Mouse (Mus musculus): ENCODE measurements around the gene Csf2ra.

- TF ChIP-seq MYOD1 (IDR thresholded peaks at IDR 0.05; ENCODE audit: control insufficient read depth, insufficient read length, low read depth), result no peak
- TF ChIP-seq CTCF (IDR thresholded peaks at IDR 0.05; ENCODE audit: control insufficient read depth, insufficient read depth, insufficient read length), result no peak
- TF ChIP-seq CEBPB (IDR thresholded peaks at IDR 0.05; ENCODE audit: low read depth), result no peak
- no peak for TF ChIP-seq MYOG (IDR thresholded peaks at IDR 0.05; ENCODE audit: control insufficient read depth, extremely low read depth, insufficient read length)
- TF ChIP-seq USF1 (IDR thresholded peaks at IDR 0.05; ENCODE audit: low read depth), result no peak
- TF ChIP-seq FOSL1 (IDR thresholded peaks at IDR 0.05; ENCODE audit: insufficient read depth, low read length, poor library complexity, severe bottlenecking), result no peak
Measured at GRCm38 (mm10) chr19:61267141-61267540, 38.9 kb upstream of the Csf2ra start.

Data from C2C12 (cell line).